Mouse (Mus musculus): ENCODE data around the gene Vrk1. TPM values are rescaled to one million over a fixed set of nuclear protein-coding genes. Genes with fewer than 3 reads are reported as not detected.

Gene Vrk1
- polyA plus RNA-seq, 1 experiment: 15.8 TPM

- no peak for DNase-seq
- no peaks in the 10 kb centered on the region for H3K36me3 ChIP-seq (ENCODE audit: control insufficient read depth, insufficient read depth, low read length)
- TF ChIP-seq POLR2A (IDR thresholded peaks at IDR 0.05; ENCODE audit: control insufficient read depth, extremely low read depth, insufficient read depth, low read length, poor library complexity) (no peak), CTCF (IDR thresholded peaks at IDR 0.05; ENCODE audit: borderline replicate concordance, control insufficient read depth, extremely low read depth, insufficient read depth, low read length, poor library complexity) (no peak)
- H3K4me1 ChIP-seq (replicated peaks; ENCODE audit: control insufficient read depth, insufficient read depth, low read length): no peaks in the 10 kb centered on the region
- H3K4me3 ChIP-seq (ENCODE audit: control insufficient read depth, insufficient read depth, low read length): no peak overlapping the region
- H3K27me3 ChIP-seq (ENCODE audit: control insufficient read depth, insufficient read depth, low read length): no peaks in the 10 kb centered on the region
- 35% methylated on average over 15 of the region's 16 CpGs for WGBS
- no peak overlapping the region for H3K27ac ChIP-seq (ENCODE audit: control insufficient read depth, insufficient read depth, low read length)
These were observed 28.7 kb upstream of the Vrk1 start for GRCm38 (mm10) chr12:105981121-105981973.

GRCm38 (mm10) chr12:105981974-105982305 lies 28.1 kb upstream of the Vrk1 start:
- DNase-seq: no peak
- no peaks in the 10 kb centered on the region for H3K36me3 ChIP-seq (ENCODE audit: control insufficient read depth, insufficient read depth, low read length)
- H3K27ac ChIP-seq (ENCODE audit: control insufficient read depth, insufficient read depth, low read length): no peak overlapping the region
- no peak overlapping the region for H3K4me3 ChIP-seq (ENCODE audit: control insufficient read depth, insufficient read depth, low read length)
- no peaks in the 10 kb centered on the region for H3K4me1 ChIP-seq (replicated peaks; ENCODE audit: control insufficient read depth, insufficient read depth, low read length)
- no peaks in the 10 kb centered on the region for H3K27me3 ChIP-seq (ENCODE audit: control insufficient read depth, insufficient read depth, low read length)
- WGBS: 86% methylated on average over 7 of the region's 7 CpGs
- no peak for TF ChIP-seq POLR2A (IDR thresholded peaks at IDR 0.05; ENCODE audit: control insufficient read depth, extremely low read depth, insufficient read depth, low read length, poor library complexity)
- no peak for TF ChIP-seq CTCF (IDR thresholded peaks at IDR 0.05; ENCODE audit: borderline replicate concordance, control insufficient read depth, extremely low read depth, insufficient read depth, low read length, poor library complexity)

GRCm38 (mm10) chr12:105982598-105982997 lies 27.4 kb upstream of the Vrk1 start:
- no peak overlapping the region for H3K27ac ChIP-seq (ENCODE audit: control insufficient read depth, insufficient read depth, low read length)
- no peaks in the 10 kb centered on the region for H3K27me3 ChIP-seq (ENCODE audit: control insufficient read depth, insufficient read depth, low read length)
- TF ChIP-seq POLR2A (IDR thresholded peaks at IDR 0.05; ENCODE audit: control insufficient read depth, extremely low read depth, insufficient read depth, low read length, poor library complexity) (no peak), CTCF (IDR thresholded peaks at IDR 0.05; ENCODE audit: borderline replicate concordance, control insufficient read depth, extremely low read depth, insufficient read depth, low read length, poor library complexity) (no peak)
- no peak for DNase-seq
- H3K4me3 ChIP-seq (ENCODE audit: control insufficient read depth, insufficient read depth, low read length): no peak overlapping the region
- no peaks in the 10 kb centered on the region for H3K36me3 ChIP-seq (ENCODE audit: control insufficient read depth, insufficient read depth, low read length)
- H3K4me1 ChIP-seq (replicated peaks; ENCODE audit: control insufficient read depth, insufficient read depth, low read length): no peaks in the 10 kb centered on the region
- WGBS: 92% methylated on average over 6 of the region's 6 CpGs

GRCm38 (mm10) chr12:105983499-105983898 lies 26.5 kb upstream of the Vrk1 start:
- H3K4me1 ChIP-seq (replicated peaks; ENCODE audit: control insufficient read depth, insufficient read depth, low read length): no peaks in the 10 kb centered on the region
- no peak for DNase-seq
- H3K27ac ChIP-seq (ENCODE audit: control insufficient read depth, insufficient read depth, low read length): no peak overlapping the region
- no peaks in the 10 kb centered on the region for H3K36me3 ChIP-seq (ENCODE audit: control insufficient read depth, insufficient read depth, low read length)
- no peak overlapping the region for H3K4me3 ChIP-seq (ENCODE audit: control insufficient read depth, insufficient read depth, low read length)
- H3K27me3 ChIP-seq (ENCODE audit: control insufficient read depth, insufficient read depth, low read length): no peaks in the 10 kb centered on the region
- WGBS: 92% methylated on average over 9 of the region's 9 CpGs
- TF ChIP-seq CTCF (IDR thresholded peaks at IDR 0.05; ENCODE audit: borderline replicate concordance, control insufficient read depth, extremely low read depth, insufficient read depth, low read length, poor library complexity) (peak; percentile 42; the same call in 1 of the 2 replicates), POLR2A (IDR thresholded peaks at IDR 0.05; ENCODE audit: control insufficient read depth, extremely low read depth, insufficient read depth, low read length, poor library complexity) (no peak)

GRCm38 (mm10) chr12:105988434-105988833 lies 21.6 kb upstream of the Vrk1 start:
- Histone ChIP-seq H3K4me3 (ENCODE audit: control insufficient read depth, insufficient read depth, low read length) (no peak overlapping the region), H3K27me3 (ENCODE audit: control insufficient read depth, insufficient read depth, low read length) (no peaks in the 10 kb centered on the region), H3K36me3 (ENCODE audit: control insufficient read depth, insufficient read depth, low read length) (no peaks in the 10 kb centered on the region), H3K27ac (ENCODE audit: control insufficient read depth, insufficient read depth, low read length) (no peak overlapping the region), H3K4me1 (replicated peaks; ENCODE audit: control insufficient read depth, insufficient read depth, low read length) (no peaks in the 10 kb centered on the region)
- TF ChIP-seq CTCF (IDR thresholded peaks at IDR 0.05; ENCODE audit: borderline replicate concordance, control insufficient read depth, extremely low read depth, insufficient read depth, low read length, poor library complexity): no peak
- no peak for TF ChIP-seq POLR2A (IDR thresholded peaks at IDR 0.05; ENCODE audit: control insufficient read depth, extremely low read depth, insufficient read depth, low read length, poor library complexity)
- WGBS: 92% methylated on average over 4 of the region's 4 CpGs
- DNase-seq: no peak

- Histone ChIP-seq H3K4me3 (ENCODE audit: control insufficient read depth, insufficient read depth, low read length) (no peak overlapping the region), H3K27ac (ENCODE audit: control insufficient read depth, insufficient read depth, low read length) (no peak overlapping the region), H3K27me3 (ENCODE audit: control insufficient read depth, insufficient read depth, low read length) (no peaks in the 10 kb centered on the region), H3K4me1 (replicated peaks; ENCODE audit: control insufficient read depth, insufficient read depth, low read length) (no peaks in the 10 kb centered on the region), H3K36me3 (ENCODE audit: control insufficient read depth, insufficient read depth, low read length) (no peaks in the 10 kb centered on the region)
- TF ChIP-seq CTCF (IDR thresholded peaks at IDR 0.05; ENCODE audit: borderline replicate concordance, control insufficient read depth, extremely low read depth, insufficient read depth, low read length, poor library complexity): no peak
- no peak for TF ChIP-seq POLR2A (IDR thresholded peaks at IDR 0.05; ENCODE audit: control insufficient read depth, extremely low read depth, insufficient read depth, low read length, poor library complexity)
- 91% methylated on average over 5 of the region's 5 CpGs for WGBS
- no peak for DNase-seq
These were observed 17.3 kb upstream of the Vrk1 start for GRCm38 (mm10) chr12:105992756-105993155.

Measured in thymus, adult 2 months (tissue).